Mouse (Mus musculus) ES-Bruce4 (cell line): ENCODE data around the gene Spata31d1d.
"Not testable (repeated sequence)": the region's sequence is repeated elsewhere in the genome, so short reads cannot be mapped to it uniquely, and the experiment has no call there.

Experiments used
- CTCF ChIP-seq: IDR thresholded peaks from one replicate; pipeline ENCODE4 v1.8.1; 2011; ENCODE audit warnings: low read depth, low read length
- POLR2A ChIP-seq: IDR thresholded peaks from one replicate; pipeline ENCODE4 v1.8.1; 2011; ENCODE audit warnings: low read length; ENCODE audit not compliant: insufficient read depth

DNA sequence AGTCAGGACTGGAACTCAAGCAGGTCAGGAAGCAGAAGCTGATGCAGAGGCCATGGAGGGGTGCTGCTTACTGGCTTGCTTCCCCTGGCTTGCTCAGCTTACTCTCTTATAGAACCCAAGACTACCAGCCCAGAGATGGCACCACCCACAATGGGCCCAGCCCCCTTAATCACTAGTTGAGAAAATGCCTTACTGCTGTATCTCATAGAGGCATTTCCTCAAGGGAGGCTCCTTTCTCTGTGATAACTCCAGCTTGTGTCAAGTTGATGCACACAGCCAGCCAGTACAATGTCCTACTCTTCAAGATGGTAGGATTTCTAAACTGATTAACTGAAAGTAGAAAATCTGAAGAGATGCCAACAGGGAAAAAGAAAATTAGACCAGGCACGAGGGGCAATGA lies 9.5 kb downstream of the Spata31d1d start:
- not testable (repeated sequence) for TF ChIP-seq POLR2A, CTCF
